Mouse (Mus musculus) spleen, postnatal 0 days (tissue): Measurements from ENCODE around the gene Prkaca. TPM values are rescaled to one million over a fixed set of nuclear protein-coding genes. Genes with fewer than 3 reads are reported as not detected.

ENCODE experiments used
- microRNA counts: library from miRNA; unstranded; fragments of <30 nt; microRNA quantifications from one replicate; lab custom pipeline; 2015
- polyA plus RNA-seq: library from polyadenylated mRNA; unstranded; fragments of >200 nt; fragmentation: Nextera tagmentation; extraction: Ambion mirVana; gene quantifications from 2 replicates; pipeline ENCODE4 v1.2.1, GENCODE M21; 2015

Prkaca gene
- 37.9 and 38.8 TPM in 2 replicates for polyA plus RNA-seq

GRCm38 (mm10) chr8:83972150-83973120 lies at the start of gene Prkaca:
Prkaca (plus strand) TSS chr8:83972993.

GRCm38 (mm10) chr8:83955106-83955957 lies 17.5 kb upstream of the Prkaca start, which contains the start of the genes Gm10644 and Asf1b:
Gm10644 (minus strand) TSS chr8:83955205.
Asf1b (plus strand) TSS chr8:83955507.

DNA sequence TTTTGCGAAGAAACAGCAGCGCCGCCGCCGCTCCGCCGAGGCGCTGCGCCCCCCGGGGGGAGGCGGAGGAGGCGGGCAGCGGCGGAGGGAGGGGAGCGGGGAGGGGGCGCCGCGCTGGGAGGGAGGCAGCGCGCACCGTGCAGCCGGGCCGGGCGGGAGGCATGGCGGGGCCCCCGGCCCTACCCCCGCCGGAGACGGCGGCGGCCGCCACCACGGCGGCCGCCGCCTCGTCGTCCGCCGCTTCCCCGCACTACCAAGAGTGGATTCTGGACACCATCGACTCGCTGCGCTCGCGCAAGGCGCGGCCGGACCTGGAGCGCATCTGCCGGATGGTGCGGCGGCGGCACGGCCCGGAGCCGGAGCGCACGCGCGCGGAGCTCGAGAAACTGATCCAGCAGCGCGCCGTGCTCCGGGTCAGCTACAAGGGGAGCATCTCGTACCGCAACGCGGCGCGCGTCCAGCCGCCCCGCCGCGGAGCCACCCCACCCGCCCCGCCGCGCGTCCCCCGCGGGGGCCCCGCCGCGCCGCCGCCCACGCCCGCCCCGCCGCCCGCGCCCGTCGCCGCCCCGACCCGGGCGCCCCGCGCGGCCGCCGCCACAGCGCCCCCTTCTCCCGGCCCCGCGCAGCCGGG lies 24.8 kb downstream of the Prkaca start, which contains the start of gene Samd1:
Gene Samd1, plus strand, starts transcription at position 162 of the 631 bp plus-strand sequence.

DNA sequence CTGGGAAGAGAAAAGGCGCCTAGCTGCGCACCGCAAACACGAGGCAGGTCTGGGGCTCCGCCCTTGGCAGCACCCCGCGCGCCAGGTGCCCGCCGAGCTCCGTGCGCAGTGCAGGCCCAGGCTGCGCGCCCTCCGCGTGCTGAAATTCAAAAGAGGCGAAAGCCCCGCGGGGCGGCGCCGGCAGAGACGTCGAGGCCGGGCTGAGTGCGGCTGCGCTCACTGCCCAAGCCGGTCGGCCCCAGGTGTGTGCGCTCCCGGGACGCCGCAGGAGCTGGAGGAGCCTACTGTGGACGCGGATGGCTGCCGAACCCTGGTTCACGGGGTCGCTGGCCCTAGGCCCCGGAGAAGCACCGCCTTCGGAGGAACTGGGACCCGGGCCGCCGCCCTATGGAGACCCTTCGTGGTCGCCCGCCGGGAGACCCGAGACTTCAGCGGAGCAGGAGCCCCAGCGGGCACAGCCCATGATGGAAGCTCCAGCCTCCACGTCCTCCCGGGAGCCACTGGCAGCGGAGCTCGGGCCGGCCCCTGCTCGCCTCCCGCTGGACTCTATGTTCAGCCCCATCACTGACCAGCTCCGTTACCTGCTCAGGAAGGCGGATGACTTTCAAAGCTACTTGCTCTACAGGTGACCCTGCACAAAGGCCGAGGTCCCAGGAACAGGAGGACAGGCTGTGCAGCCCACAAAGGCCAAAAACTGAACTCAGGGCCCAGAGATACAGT lies 28.6 kb downstream of the Prkaca start, which contains the start of gene 1700067K01Rik:
Gene 1700067K01Rik, plus strand, starts transcription at position 222 of the 720 bp plus-strand sequence.

DNA sequence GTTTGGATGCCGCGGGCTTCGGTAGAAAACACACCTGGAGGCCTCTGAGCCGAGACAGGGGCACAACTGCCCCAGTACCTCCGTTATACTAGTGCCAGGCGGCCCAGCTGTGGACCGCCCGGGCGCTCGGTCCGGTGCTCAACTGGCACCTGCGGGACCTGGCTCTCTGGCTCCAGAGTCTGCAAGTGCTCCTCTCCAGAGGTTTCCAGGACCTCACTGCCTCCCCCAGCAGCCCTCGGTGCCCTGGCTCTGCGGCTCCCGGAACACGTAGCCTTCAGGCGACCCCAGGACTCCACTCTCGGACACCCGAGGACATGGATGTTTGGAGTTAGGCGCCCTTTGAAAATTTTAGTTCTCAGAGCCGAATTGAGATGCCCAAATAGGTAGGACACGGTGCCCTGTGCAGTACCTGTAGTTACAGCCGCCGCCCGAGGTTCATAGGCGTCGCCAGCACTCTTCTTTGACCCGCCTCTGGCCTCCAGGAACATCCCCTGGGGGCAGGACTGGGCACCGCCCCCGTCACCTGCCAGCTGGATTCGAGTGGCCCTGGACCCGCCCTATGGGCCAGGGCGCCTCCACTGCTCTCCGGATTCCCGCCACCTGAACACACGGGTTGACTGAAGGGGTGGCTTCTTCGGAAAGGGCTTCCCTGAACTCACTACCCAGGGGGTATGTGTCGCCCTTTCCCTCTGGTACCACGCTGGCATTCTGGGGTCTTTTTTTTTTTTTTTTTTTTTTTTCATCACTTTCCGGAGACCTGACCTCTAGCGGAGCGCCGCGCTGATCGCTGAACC lies 39.1 kb downstream of the Prkaca start, which contains the start of gene 2210011C24Rik:
Gene 2210011C24Rik, minus strand, starts transcription at position 467 of the 794 bp plus-strand sequence.

GRCm38 (mm10) chr8:84021096-84021495 lies 48.3 kb downstream of the Prkaca start, which contains the start of gene Palm3:
Palm3 (plus strand) TSS chr8:84021471.

GRCm38 (mm10) chr8:84042066-84042947 lies 69.5 kb downstream of the Prkaca start, which contains the start of gene Il27ra:
Il27ra (minus strand) TSS chr8:84042589.

GRCm38 (mm10) chr8:84044900-84045299 lies 72.1 kb downstream of the Prkaca start, which contains the start of gene Rln3:
Rln3 (minus strand) TSS chr8:84045000.

MicroRNAs within 50 kb of the gene (microRNA counts, 519-probe panel; counts per million panel counts)
- microRNA mmu-miR-1199 (lab: Ali Mortazavi, UCI) = 88.3 counts per million

Other genes with a start within 250 kb of the Prkaca start
- gene Adgre5, start 231.7 kb upstream of the Prkaca start, polyA plus RNA-seq = 34.0 and 43.6 TPM in 2 replicates
- gene Adgrl1, start 72.9 kb upstream of the Prkaca start, polyA plus RNA-seq = 4.6 and 7.3 TPM in 2 replicates
- 0.10 TPM in 1 of 2 replicates, not detected in the other for gene Gm10644, start 17.8 kb upstream of the Prkaca start, polyA plus RNA-seq
- gene Asf1b, start 17.5 kb upstream of the Prkaca start, polyA plus RNA-seq = 114 and 127 TPM in 2 replicates
- 11.6 and 14.0 TPM in 2 replicates for gene Samd1, start 24.7 kb downstream of the Prkaca start, polyA plus RNA-seq
- 0.61 and 1.0 TPM in 2 replicates for gene 1700067K01Rik, start 28.5 kb downstream of the Prkaca start, polyA plus RNA-seq
- 0.26 and 0.28 TPM in 2 replicates for gene 2210011C24Rik, start 39.2 kb downstream of the Prkaca start, polyA plus RNA-seq
- gene Palm3, start 48.5 kb downstream of the Prkaca start, polyA plus RNA-seq = 1.0 and 1.1 TPM in 2 replicates
- 1.5 and 1.7 TPM in 2 replicates for gene Il27ra, start 69.6 kb downstream of the Prkaca start, polyA plus RNA-seq
- gene Rln3, start 72.0 kb downstream of the Prkaca start, polyA plus RNA-seq = 0.22 TPM in 1 of 2 replicates, not detected in the other
- gene Gm10643, start 92.1 kb downstream of the Prkaca start, polyA plus RNA-seq = 0.52 and 0.81 TPM in 2 replicates
- gene Rfx1, start 93.8 kb downstream of the Prkaca start, polyA plus RNA-seq = 3.6 and 3.9 TPM in 2 replicates
- gene Dcaf15, start 131.8 kb downstream of the Prkaca start, polyA plus RNA-seq = 6.1 and 7.5 TPM in 2 replicates
- gene Podnl1, start 153.0 kb downstream of the Prkaca start, polyA plus RNA-seq = 0.19 and 0.32 TPM in 2 replicates
- gene Cc2d1a, start 174.9 kb downstream of the Prkaca start, polyA plus RNA-seq = 5.9 and 7.0 TPM in 2 replicates
- 0.29 and 0.30 TPM in 2 replicates for gene 4930432K21Rik, start 175.0 kb downstream of the Prkaca start, polyA plus RNA-seq
- 1.4 and 2.8 TPM in 2 replicates for gene Nanos3, start 212.2 kb downstream of the Prkaca start, polyA plus RNA-seq